Mouse (Mus musculus): ENCODE results near the gene Spint3. TPM values are rescaled to one million over a fixed set of nuclear protein-coding genes. Genes with fewer than 3 reads are reported as not detected.

Gene Spint3
- polyA plus RNA-seq, 1 experiment from 2014 or later, result not detected

DNA sequence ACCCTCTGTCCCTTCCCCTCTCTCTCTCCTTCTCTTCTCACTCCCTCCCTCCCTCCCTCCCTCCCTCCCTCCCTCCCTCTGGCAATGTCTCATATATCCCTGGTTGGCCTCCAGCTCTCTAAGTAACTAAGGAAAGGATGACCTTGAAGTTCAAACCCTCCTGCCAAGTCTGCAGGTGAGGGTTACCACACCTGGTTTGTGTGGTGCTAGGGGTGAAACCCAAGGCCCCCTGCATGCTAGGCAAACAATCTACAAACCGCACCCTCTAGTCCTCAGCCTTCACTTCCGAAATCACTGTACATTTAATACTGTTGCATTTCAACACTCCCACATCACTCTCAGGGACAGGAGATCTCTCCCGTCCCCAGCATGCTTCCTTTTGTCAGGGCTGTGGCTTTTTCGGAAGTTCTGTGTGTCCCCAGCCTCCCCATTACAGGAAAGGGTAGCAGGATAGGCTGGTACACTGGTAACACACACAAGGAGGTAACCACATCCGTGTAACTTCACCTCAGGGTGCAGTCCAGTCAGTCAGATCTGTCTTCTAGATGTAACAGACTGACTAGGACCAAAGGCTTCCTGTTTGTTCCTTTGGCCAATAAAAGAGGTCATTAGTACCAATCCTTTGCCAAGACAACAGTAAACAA, 28.7 kb downstream of the Spint3 start:
- no peak for ATAC-seq
- WGBS (ENCODE audit: insufficient replicate concordance), result 24% methylated on average over 5 of the region's 5 CpGs
- no peak for DNase-seq

DNA sequence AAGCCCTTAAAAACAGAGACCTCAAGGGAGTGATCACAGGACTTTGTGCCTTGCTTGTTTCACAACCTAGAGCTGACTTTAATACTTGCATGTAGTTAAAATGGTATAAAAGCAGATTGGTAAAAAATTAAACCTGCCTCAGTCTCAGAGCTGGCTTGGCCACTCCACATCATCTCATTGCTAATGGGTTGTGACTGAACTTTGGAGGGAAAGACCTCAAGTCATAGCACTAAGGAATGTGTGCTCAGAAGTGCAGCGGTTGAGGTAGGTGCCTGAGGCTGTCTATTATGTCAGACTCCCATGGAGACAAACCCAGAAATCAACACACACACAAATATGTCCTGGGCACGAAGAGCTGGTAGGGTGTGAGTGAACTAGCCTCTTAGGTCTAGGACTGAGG, 29.5 kb downstream of the Spint3 start:
- Histone ChIP-seq H3K27ac (ENCODE audit: low read depth) (no peak overlapping the region), H3K4me1 (ENCODE audit: insufficient read depth) (no peaks in the 10 kb centered on the region), H3K9ac (replicated peaks) (no peak overlapping the region), H3K4me2 (ENCODE audit: low read depth, low read length) (no peak overlapping the region), H3K9me3 (ENCODE audit: low read length) (no peaks in the 10 kb centered on the region), H3K27me3 (ENCODE audit: insufficient read depth, low read length) (no peaks in the 10 kb centered on the region), H3K4me3 (ENCODE audit: low read depth, low read length) (no peak overlapping the region), H3K36me3 (replicated peaks; ENCODE audit: insufficient read depth, low read length) (no peaks in the 10 kb centered on the region)
- WGBS (ENCODE audit: insufficient replicate concordance), result 63% methylated on average over 2 of the region's 2 CpGs
- no peak for DNase-seq
- TF ChIP-seq EP300 (IDR thresholded peaks at IDR 0.05; ENCODE audit: low read depth), result no peak
- TF ChIP-seq CTCF (IDR thresholded peaks at IDR 0.05; ENCODE audit: low read depth), result no peak
- ATAC-seq, result no peak

More for the DNA sequence above, 28.7 kb downstream of the Spint3 start:
- H3K9me3 ChIP-seq (ENCODE audit: low read length), result no peaks in the 10 kb centered on the region
- no peaks in the 10 kb centered on the region for H3K36me3 ChIP-seq (replicated peaks; ENCODE audit: insufficient read depth, low read length)
- TF ChIP-seq EP300 (IDR thresholded peaks at IDR 0.05; ENCODE audit: low read depth) (no peak), CTCF (IDR thresholded peaks at IDR 0.05; ENCODE audit: low read depth) (no peak)
- H3K4me2 ChIP-seq (ENCODE audit: low read depth, low read length), result no peak overlapping the region
- H3K27ac ChIP-seq (ENCODE audit: low read depth), result no peak overlapping the region
- H3K27me3 ChIP-seq (ENCODE audit: insufficient read depth, low read length), result no peaks in the 10 kb centered on the region
- no peak overlapping the region for H3K9ac ChIP-seq (replicated peaks)
- H3K4me3 ChIP-seq (ENCODE audit: low read depth, low read length), result no peak overlapping the region
- no peaks in the 10 kb centered on the region for H3K4me1 ChIP-seq (ENCODE audit: insufficient read depth)

DNA sequence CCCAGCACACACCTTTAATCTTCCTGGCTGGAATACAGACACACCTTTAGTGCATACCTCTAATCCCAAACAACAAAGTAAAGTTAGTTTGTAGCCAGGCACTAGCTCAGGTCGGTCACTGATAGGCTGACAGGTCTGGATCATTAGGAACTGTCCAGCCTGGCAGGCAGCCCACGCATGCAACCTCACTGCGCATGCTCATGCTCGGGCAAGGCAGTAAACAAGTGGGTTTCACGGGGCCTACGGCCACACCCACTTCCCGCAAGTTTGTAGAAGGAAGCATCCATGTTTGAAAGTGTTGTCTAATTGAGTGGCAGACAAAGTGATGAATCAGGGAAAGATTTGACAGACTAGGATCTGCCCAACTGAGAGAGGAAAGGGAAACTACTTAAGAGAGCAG, 30.7 kb downstream of the Spint3 start:
- DNase-seq (no peak), ATAC-seq (no peak)
- no peaks in the 10 kb centered on the region for H3K36me3 ChIP-seq (replicated peaks; ENCODE audit: insufficient read depth, low read length)
- WGBS (ENCODE audit: insufficient replicate concordance), result 76% methylated on average over 7 of the region's 7 CpGs
- TF ChIP-seq EP300 (IDR thresholded peaks at IDR 0.05; ENCODE audit: low read depth) (no peak), CTCF (IDR thresholded peaks at IDR 0.05; ENCODE audit: low read depth) (no peak)
- H3K9me3 ChIP-seq (ENCODE audit: low read length), result no peaks in the 10 kb centered on the region
- H3K4me3 ChIP-seq (ENCODE audit: low read depth, low read length), result no peak overlapping the region
- no peaks in the 10 kb centered on the region for H3K27me3 ChIP-seq (ENCODE audit: insufficient read depth, low read length)
- no peak overlapping the region for H3K9ac ChIP-seq (replicated peaks)
- H3K4me2 ChIP-seq (ENCODE audit: low read depth, low read length), result no peak overlapping the region
- H3K4me1 ChIP-seq (ENCODE audit: insufficient read depth), result no peaks in the 10 kb centered on the region
- no peak overlapping the region for H3K27ac ChIP-seq (ENCODE audit: low read depth)

DNA sequence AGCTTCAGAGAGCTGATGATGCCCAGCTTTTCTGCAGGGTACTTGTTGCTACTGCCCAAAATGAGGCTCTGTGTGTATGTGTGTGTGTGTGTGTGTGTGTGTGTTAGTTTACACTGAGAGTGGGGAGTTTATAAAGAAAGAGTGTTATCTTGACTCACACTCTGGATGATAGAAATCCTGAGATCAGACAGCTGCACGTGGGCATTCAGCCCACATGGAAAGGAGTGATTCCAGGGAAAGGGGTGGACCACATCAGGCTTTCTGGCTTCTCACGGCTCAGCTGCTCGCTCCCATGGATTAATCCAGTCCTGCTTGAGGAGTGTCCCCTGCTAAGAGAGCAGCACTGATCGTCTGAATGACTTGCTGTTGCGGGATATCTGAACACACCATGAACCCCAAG, 31.1 kb downstream of the Spint3 start:
- TF ChIP-seq CTCF (IDR thresholded peaks at IDR 0.05; ENCODE audit: low read depth) (no peak), EP300 (IDR thresholded peaks at IDR 0.05; ENCODE audit: low read depth) (no peak)
- Histone ChIP-seq H3K9ac (replicated peaks) (no peak overlapping the region), H3K4me3 (ENCODE audit: low read depth, low read length) (no peak overlapping the region), H3K9me3 (ENCODE audit: low read length) (no peaks in the 10 kb centered on the region), H3K27ac (ENCODE audit: low read depth) (no peak overlapping the region), H3K4me1 (ENCODE audit: insufficient read depth) (no peaks in the 10 kb centered on the region), H3K27me3 (ENCODE audit: insufficient read depth, low read length) (no peaks in the 10 kb centered on the region), H3K4me2 (ENCODE audit: low read depth, low read length) (no peak overlapping the region), H3K36me3 (replicated peaks; ENCODE audit: insufficient read depth, low read length) (no peaks in the 10 kb centered on the region)
- WGBS (ENCODE audit: insufficient replicate concordance), result 74% methylated on average over 5 of the region's 5 CpGs
- ATAC-seq (no peak), DNase-seq (no peak)

DNA sequence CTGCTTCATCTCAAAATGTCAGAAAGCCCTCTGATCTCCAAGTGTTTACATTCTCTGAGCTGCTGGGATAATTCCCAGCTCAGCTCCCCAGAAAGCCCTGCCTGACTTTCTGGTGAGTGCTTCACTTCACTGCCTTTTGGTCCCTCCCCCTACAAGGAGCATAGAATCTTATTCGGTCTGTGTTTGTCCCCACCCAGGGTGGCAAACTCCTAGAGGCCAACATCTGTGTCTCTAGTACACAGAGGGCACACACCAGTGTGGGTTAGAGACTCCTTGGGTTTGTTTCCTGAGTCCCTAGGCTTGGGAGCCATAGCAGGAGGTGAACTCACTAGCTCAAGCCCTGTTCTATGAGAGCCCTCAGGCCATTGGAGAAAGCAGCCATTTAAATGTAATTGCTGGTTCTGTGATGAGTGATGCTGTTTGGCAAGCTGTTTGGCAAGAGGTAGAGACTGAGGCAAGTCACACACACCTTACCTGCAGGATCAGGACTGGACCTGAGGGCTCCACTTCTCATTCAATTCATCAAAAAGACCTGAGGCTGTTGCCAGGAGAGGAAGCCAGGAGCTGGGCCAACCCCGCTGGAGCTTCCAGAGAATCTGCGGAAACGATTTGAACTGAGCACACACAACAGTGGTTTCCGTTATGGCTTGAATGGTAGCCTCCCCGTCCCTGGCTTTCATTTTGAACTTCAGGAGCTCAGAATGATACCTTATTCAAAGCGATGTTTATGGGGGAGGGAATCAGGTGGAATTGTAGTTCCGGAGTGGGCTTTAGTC, 32.4 kb downstream of the Spint3 start:
- WGBS (ENCODE audit: insufficient replicate concordance), result 18% methylated on average over 8 of the region's 8 CpGs
- ATAC-seq, result no peak
- Histone ChIP-seq H3K9ac (replicated peaks) (no peak overlapping the region), H3K4me1 (ENCODE audit: insufficient read depth) (no peaks in the 10 kb centered on the region), H3K4me3 (ENCODE audit: low read depth, low read length) (no peak overlapping the region), H3K27me3 (ENCODE audit: insufficient read depth, low read length) (no peaks in the 10 kb centered on the region), H3K27ac (ENCODE audit: low read depth) (no peak overlapping the region), H3K4me2 (ENCODE audit: low read depth, low read length) (no peak overlapping the region), H3K9me3 (ENCODE audit: low read length) (no peaks in the 10 kb centered on the region), H3K36me3 (replicated peaks; ENCODE audit: insufficient read depth, low read length) (no peaks in the 10 kb centered on the region)
- no peak for TF ChIP-seq EP300 (IDR thresholded peaks at IDR 0.05; ENCODE audit: low read depth)
- TF ChIP-seq CTCF (IDR thresholded peaks at IDR 0.05; ENCODE audit: low read depth), result no peak
- no peak for DNase-seq

- no peaks in the 10 kb centered on the region for H3K4me1 ChIP-seq (ENCODE audit: insufficient read depth)
- H3K27me3 ChIP-seq (ENCODE audit: insufficient read depth, low read length), result no peaks in the 10 kb centered on the region
- TF ChIP-seq EP300 (IDR thresholded peaks at IDR 0.05; ENCODE audit: low read depth) (no peak), CTCF (IDR thresholded peaks at IDR 0.05; ENCODE audit: low read depth) (no peak)
- H3K27ac ChIP-seq (ENCODE audit: low read depth), result no peak overlapping the region
- H3K36me3 ChIP-seq (replicated peaks; ENCODE audit: insufficient read depth, low read length), result no peaks in the 10 kb centered on the region
- no peak overlapping the region for H3K4me2 ChIP-seq (ENCODE audit: low read depth, low read length)
- no peak overlapping the region for H3K9ac ChIP-seq (replicated peaks)
- H3K9me3 ChIP-seq (ENCODE audit: low read length), result no peaks in the 10 kb centered on the region
- no peak overlapping the region for H3K4me3 ChIP-seq (ENCODE audit: low read depth, low read length)
- DNase-seq, result no peak
- WGBS (ENCODE audit: insufficient replicate concordance), result 59% methylated on average over 4 of the region's 4 CpGs
- no peak for ATAC-seq
Measured at GRCm38 (mm10) chr2:164537003-164537402, 36.3 kb downstream of the Spint3 start.
